Mouse (Mus musculus) testis, adult 2 months (tissue): ENCODE results near the gene Ubash3b. TPM values are rescaled to one million over a fixed set of nuclear protein-coding genes. Genes with fewer than 3 reads are reported as not detected.

Experiments used
- H3K27ac ChIP-seq: fragments of 200-500 bp; 2 replicates; pipeline ENCODE4 v1.5.1; 2012; ENCODE audit warnings: low read depth, low read length; ENCODE audit not compliant: control insufficient read depth, insufficient read depth
- H3K27me3 ChIP-seq: fragments of 200-500 bp; 2 replicates; pipeline ENCODE4 v1.6.1; 2012; ENCODE audit warnings: mild to moderate bottlenecking, low read length, moderate library complexity; ENCODE audit not compliant: control insufficient read depth, insufficient read depth
- H3K36me3 ChIP-seq: fragments of 200-500 bp; 2 replicates; pipeline ENCODE4 v1.6.1; 2012; ENCODE audit warnings: mild to moderate bottlenecking, low read length; ENCODE audit not compliant: control insufficient read depth, insufficient read depth
- H3K4me1 ChIP-seq: fragments of 200-500 bp; 2 replicates; pipeline ENCODE4 v1.6.1; 2012; ENCODE audit warnings: low read length; ENCODE audit not compliant: control insufficient read depth, insufficient read depth
- H3K4me3 ChIP-seq: fragments of 200-500 bp; 2 replicates; pipeline ENCODE4 v1.5.1; 2012; ENCODE audit warnings: low read depth, mild to moderate bottlenecking, low read length, moderate library complexity, mixed read lengths; ENCODE audit not compliant: control insufficient read depth
- CTCF ChIP-seq: fragments of 200-500 bp; IDR thresholded peaks from 2 replicates; pipeline ENCODE4 v1.5.1; 2012; ENCODE audit warnings: low read depth, mild to moderate bottlenecking, inconsistent platforms, low read length, moderate library complexity; ENCODE audit not compliant: control insufficient read depth, insufficient read depth, insufficient replicate concordance
- POLR2A ChIP-seq: fragments of 200-500 bp; IDR thresholded peaks from 2 replicates; pipeline ENCODE4 v1.6.1; 2012; ENCODE audit warnings: low read depth, mild to moderate bottlenecking, inconsistent platforms, low read length, moderate library complexity; ENCODE audit not compliant: control insufficient read depth
- polyA plus RNA-seq: library from polyadenylated mRNA; depleted of rRNA; stranded (reverse); fragments of >200 nt; gene quantifications from 2 replicates; pipeline ENCODE4 v1.2.3, GENCODE M21; 2012

Ubash3b gene
- polyA plus RNA-seq, 1 experiment, result 1.6 TPM

DNA sequence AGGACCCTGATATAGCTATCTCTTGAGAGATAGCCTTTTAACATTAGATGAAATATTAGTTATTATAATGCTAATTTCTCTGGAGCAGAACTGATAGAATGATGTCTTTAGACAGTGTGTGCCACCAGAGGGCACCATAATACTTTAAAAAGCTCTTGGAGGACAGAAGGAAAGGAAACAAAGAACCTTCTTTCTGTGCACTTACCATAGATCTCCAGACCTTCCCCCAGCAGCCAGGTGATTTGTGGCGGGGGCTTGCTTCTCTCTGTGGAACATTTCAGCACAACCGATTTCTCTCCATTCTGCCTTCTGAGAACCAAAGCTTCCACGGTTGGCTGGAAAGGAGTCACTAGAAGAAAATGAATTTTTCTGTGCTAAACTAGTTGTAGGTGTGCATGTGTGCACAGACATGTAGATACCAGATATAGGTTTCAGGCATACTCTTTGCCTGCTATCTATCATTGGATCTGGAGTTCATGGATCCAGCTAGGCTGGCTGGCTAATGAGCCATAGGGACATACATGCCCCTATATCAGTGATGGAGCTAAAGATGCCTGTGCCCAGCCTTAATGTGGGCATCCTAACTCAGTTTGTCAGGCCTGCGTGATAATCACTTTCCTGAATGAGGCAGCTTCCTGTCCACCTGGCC, 171.4 kb downstream of the Ubash3b start:
- H3K27ac ChIP-seq, result no peak overlapping the region
- peaks cover 4% of the 10 kb centered on the region for H3K4me1 ChIP-seq
- no peaks in the 10 kb centered on the region for H3K27me3 ChIP-seq
- TF ChIP-seq POLR2A (no peak), CTCF (no peak)
- H3K4me3 ChIP-seq, result no peak overlapping the region
- no peaks in the 10 kb centered on the region for H3K36me3 ChIP-seq

DNA sequence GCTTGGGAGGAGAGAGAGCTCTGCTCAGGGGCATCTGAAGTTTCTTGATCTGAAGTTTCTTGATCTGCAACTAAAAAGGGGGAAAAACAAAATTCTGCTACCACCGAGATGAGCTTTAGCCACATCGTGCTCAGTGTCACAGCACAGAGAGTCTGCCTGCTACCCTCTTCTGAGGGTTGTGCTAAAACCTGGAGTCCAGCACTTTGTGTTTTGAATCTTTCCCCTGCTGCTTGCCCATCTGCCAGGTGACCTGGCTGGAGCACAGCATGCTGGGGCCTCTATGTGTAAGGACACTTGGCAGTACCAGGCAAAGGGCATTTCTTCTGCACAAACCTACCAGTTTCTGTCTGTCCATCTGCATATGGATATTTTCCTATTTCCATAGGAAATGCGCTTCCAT, 177.2 kb downstream of the Ubash3b start:
- H3K4me3 ChIP-seq, result no peak overlapping the region
- no peaks in the 10 kb centered on the region for H3K27me3 ChIP-seq
- H3K4me1 ChIP-seq, result no peaks in the 10 kb centered on the region
- TF ChIP-seq CTCF (no peak), POLR2A (no peak)
- no peaks in the 10 kb centered on the region; the same call in none of the 2 replicates for H3K36me3 ChIP-seq
- no peak overlapping the region for H3K27ac ChIP-seq

DNA sequence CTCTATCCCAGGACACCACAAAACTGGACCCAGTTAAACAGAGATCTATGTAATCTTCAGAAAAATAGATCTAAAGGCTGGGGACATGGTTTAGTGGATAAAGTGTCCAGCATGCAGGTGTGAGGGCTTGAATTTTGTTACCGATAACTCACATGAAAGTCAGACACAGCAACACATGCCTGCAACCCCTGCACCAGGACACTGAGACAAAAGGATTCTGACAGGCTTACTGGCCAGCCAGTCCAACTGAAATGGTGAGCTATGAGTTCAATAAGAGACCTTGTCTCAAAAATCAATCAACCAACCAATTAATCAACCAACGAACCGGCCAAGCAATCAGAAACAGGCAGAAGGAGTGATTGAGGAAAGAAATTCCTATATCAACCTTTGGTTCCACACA, 177.7 kb downstream of the Ubash3b start:
- TF ChIP-seq POLR2A (no peak), CTCF (no peak)
- no peaks in the 10 kb centered on the region for H3K27me3 ChIP-seq
- no peaks in the 10 kb centered on the region for H3K4me1 ChIP-seq
- no peaks in the 10 kb centered on the region; the same call in none of the 2 replicates for H3K36me3 ChIP-seq
- H3K27ac ChIP-seq, result no peak overlapping the region
- no peak overlapping the region for H3K4me3 ChIP-seq

- no peak overlapping the region for H3K27ac ChIP-seq
- H3K36me3 ChIP-seq, result no peaks in the 10 kb centered on the region; the same call in none of the 2 replicates
- H3K4me1 ChIP-seq, result no peaks in the 10 kb centered on the region
- no peak overlapping the region for H3K4me3 ChIP-seq
- H3K27me3 ChIP-seq, result no peaks in the 10 kb centered on the region
- TF ChIP-seq POLR2A, result no peak
- TF ChIP-seq CTCF, result peak; percentile 62; the same call in 1 of the 2 replicates
Measured at GRCm38 (mm10) chr9:40982480-40982879, 179.0 kb downstream of the Ubash3b start.

GRCm38 (mm10) chr9:40974042-40974801, 187.3 kb downstream of the Ubash3b start:
- no peak overlapping the region for H3K27ac ChIP-seq
- TF ChIP-seq POLR2A (no peak), CTCF (no peak)
- H3K36me3 ChIP-seq, result no peaks in the 10 kb centered on the region; the same call in 1 of the 2 replicates
- no peak overlapping the region for H3K4me3 ChIP-seq
- no peaks in the 10 kb centered on the region for H3K4me1 ChIP-seq
- H3K27me3 ChIP-seq, result no peaks in the 10 kb centered on the region

- TF ChIP-seq CTCF, result no peak
- TF ChIP-seq POLR2A, result no peak
- H3K36me3 ChIP-seq, result no peaks in the 10 kb centered on the region; the same call in 1 of the 2 replicates
- peak overlapping the region; percentile 92 for H3K4me3 ChIP-seq
- H3K27me3 ChIP-seq, result no peaks in the 10 kb centered on the region
- H3K27ac ChIP-seq, result peak overlapping the region; percentile 74
- H3K4me1 ChIP-seq, result peaks cover 2% of the 10 kb centered on the region
Measured at GRCm38 (mm10) chr9:40964418-40964714, 197.1 kb downstream of the Ubash3b start.

DNA sequence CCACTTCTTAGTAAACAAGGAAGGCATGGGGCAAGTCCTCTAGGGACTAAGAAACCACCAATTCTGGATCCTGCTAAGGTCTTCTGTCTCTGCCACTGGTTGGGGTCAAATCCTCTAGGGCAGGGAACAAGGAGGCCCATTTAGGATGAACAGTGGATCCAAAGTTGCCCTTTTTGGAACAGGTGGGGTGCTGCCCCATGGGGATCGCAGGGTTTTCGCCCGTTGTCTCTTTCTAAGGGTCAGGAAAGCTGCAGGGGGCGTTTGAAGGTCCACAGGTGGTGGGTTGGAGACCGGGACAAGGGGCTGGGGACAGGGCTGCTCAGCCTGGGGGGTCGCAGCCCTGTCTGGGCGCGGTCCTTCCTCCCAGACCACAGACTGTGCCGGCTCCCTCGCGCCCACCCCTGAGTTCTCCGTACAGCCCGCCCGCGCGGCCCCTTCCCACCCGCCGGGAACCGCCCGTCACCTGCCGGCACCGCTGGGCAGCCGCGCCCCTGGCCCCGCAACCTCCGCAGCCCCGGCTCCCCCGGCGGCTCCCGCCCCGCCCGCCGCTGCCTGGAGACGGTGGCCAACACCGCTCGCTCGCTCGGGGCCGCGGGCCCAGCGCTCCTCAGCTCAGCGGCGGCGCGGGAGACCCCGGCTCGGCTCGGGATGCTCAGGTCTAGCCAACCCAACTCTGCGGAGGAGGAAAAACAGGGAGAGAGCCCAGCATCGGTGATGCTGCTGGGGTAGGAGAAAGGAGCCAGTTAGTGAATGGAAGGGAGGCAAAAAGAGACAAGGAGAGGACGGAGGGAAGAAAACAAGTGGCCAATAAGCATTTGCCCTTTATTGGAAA, 197.7 kb downstream of the Ubash3b start, which contains the start of gene Jhy:
Gene Jhy, minus strand, starts transcription at position 533 of the 832 bp plus-strand sequence.
- Histone ChIP-seq H3K27ac (peak within 1 kb of the TSS; percentile 92), H3K4me1 (peaks cover 2% of the 10 kb centered on the region), H3K27me3 (no peaks in the 10 kb centered on the region), H3K4me3 (peak within 1 kb of the TSS; percentile 92), H3K36me3 (no peaks in the 10 kb centered on the region; the same call in 1 of the 2 replicates)
- TF ChIP-seq POLR2A (peak; percentile 64), CTCF (no peak)
